Mouse (Mus musculus) liver, postnatal 0 days (tissue): ENCODE data around the gene Ppat.

ENCODE experiments used
- CTCF ChIP-seq: sonication (generic); IDR thresholded peaks from 2 replicates; pipeline ENCODE4 v1.5.1; 2016; ENCODE audit warnings: antibody characterized with exemption, low read depth
- EP300 ChIP-seq: IDR thresholded peaks from 2 replicates; pipeline ENCODE4 v1.6.1; 2016; ENCODE audit warnings: antibody characterized with exemption, low read depth, mild to moderate bottlenecking

- no peak for TF ChIP-seq CTCF
- TF ChIP-seq EP300, result no peak
Observed at GRCm38 (mm10) chr5:76922833-76923232, 28.5 kb downstream of the Ppat start.
